Mouse (Mus musculus) bone marrow, adult 2 months (tissue): ENCODE results near the gene Nfix.

Source experiments
- CTCF ChIP-seq: fragments of 200-500 bp; IDR thresholded peaks from 2 replicates; pipeline ENCODE4 v1.5.1; 2011; ENCODE audit warnings: low read length, control low read depth; ENCODE audit not compliant: control insufficient read depth, insufficient read depth
- POLR2A ChIP-seq: fragments of 200-500 bp; IDR thresholded peaks from 2 replicates; pipeline ENCODE4 v1.6.1; 2011; ENCODE audit warnings: low read depth, mild to moderate bottlenecking, control low read depth, low read length, borderline replicate concordance; ENCODE audit not compliant: control insufficient read depth

DNA sequence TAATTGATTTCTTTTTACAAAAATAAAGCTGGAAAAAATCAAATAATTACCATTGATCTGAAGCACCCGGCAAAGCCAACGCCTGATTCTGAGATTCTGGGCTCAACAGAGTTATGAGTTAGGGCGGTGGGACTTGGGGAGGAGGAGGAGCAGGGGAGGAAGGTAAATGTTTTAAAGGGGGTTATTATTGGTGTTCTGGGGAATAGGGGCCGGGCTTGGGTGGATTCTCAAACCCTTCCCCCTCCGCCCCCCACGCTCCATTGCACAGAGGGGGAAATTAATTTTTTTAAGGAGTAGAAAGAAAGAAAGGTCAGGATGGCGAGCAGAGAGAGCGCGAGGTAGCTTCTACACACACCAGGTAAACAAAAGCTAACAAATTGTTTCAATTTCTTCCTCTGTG lies 26.8 kb downstream of the Nfix start:
- TF ChIP-seq POLR2A (no peak), CTCF (no peak)
